Mouse (Mus musculus) CH12.LX (cell line): ENCODE measurements around the gene Grxcr1. TPM values are rescaled to one million over a fixed set of nuclear protein-coding genes. Genes with fewer than 3 reads are reported as not detected.

Source experiments
- DNase-seq: peaks from one replicate; pipeline ENCODE4 v3.0.0-alpha.2; 2013; ENCODE audit errors: extremely low read depth
- H3K27ac ChIP-seq: 2 replicates; pipeline ENCODE4 v1.5.1; 2012; ENCODE audit warnings: low read depth, mild to moderate bottlenecking, control low read depth, moderate library complexity; ENCODE audit not compliant: insufficient read depth
- H3K27me3 ChIP-seq: replicated peaks from 2 replicates; pipeline ENCODE3; 2012; ENCODE audit warnings: inconsistent platforms
- H3K36me3 ChIP-seq, 2 experiments: replicated peaks in 1 of 2; 2 replicates each; pipeline versions ENCODE3 to v1.6.1; 2012; ENCODE audit warnings: inconsistent platforms in 1 of 2, low read length in 1 of 2, mild to moderate bottlenecking in 1 of 2, mixed read lengths in 1 of 2, moderate library complexity in 1 of 2; ENCODE audit not compliant: control insufficient read depth in 1 of 2, insufficient read depth in 1 of 2
- H3K4me1 ChIP-seq, 2 experiments: 2 replicates each; pipeline ENCODE4 v1.6.1; 2012; ENCODE audit warnings: inconsistent platforms in 1 of 2, moderate library complexity in 1 of 2; ENCODE audit not compliant: insufficient read depth in 2 of 2, control insufficient read depth in 1 of 2
- H3K4me2 ChIP-seq: 2 replicates; pipeline ENCODE4 v1.6.1; 2012; ENCODE audit warnings: low read depth, mild to moderate bottlenecking, control low read depth; ENCODE audit not compliant: poor library complexity, insufficient read depth, severe bottlenecking
- H3K4me3 ChIP-seq, 3 experiments: fragments of 150-350 bp in 1 of 3; sonication (generic) in 1 of 3; replicated peaks in 1 of 3; 2 replicates each; pipeline versions ENCODE3 to v1.5.1; 2011 to 2012; ENCODE audit warnings: low read depth in 2 of 3, low read length in 2 of 3, mild to moderate bottlenecking in 2 of 3, moderate library complexity in 2 of 3, control low read depth in 1 of 3, improper control_type of control experiment in 1 of 3, inconsistent platforms in 1 of 3, mixed read lengths in 1 of 3; ENCODE audit not compliant: poor library complexity in 1 of 3
- H3K79me2 ChIP-seq: replicated peaks from 2 replicates; pipeline ENCODE4 v1.6.1; 2012; ENCODE audit warnings: mild to moderate bottlenecking, moderate library complexity; ENCODE audit not compliant: control insufficient read depth, poor library complexity, insufficient read depth, severe bottlenecking; ENCODE audit errors: extremely low read depth
- H3K9ac ChIP-seq: 2 replicates; pipeline ENCODE4 v1.6.1; 2012; ENCODE audit warnings: low read depth, mild to moderate bottlenecking, control low read depth, moderate library complexity; ENCODE audit not compliant: insufficient read depth
- H3K9me3 ChIP-seq: replicated peaks from 2 replicates; pipeline ENCODE3; 2012; ENCODE audit warnings: low read length, inconsistent platforms, mixed read lengths
- BHLHE40 ChIP-seq: IDR thresholded peaks from 2 replicates; pipeline ENCODE4 v1.6.1; 2011; ENCODE audit warnings: mild to moderate bottlenecking, low read depth, low read length, improper control_type of control experiment
- CHD1 ChIP-seq: IDR thresholded peaks from 2 replicates; pipeline ENCODE4 v1.6.1; 2012; ENCODE audit warnings: low read depth, low read length, improper control_type of control experiment, inconsistent platforms
- CHD2 ChIP-seq: IDR thresholded peaks from 2 replicates; pipeline ENCODE4 v1.6.1; 2011; ENCODE audit warnings: low read length, improper control_type of control experiment
- CTCF ChIP-seq, 2 experiments: IDR thresholded peaks in 1 of 2; conservative IDR thresholded peaks in 1 of 2; 2 replicates each; pipeline ENCODE4 v1.5.1; 2011 to 2012; ENCODE audit warnings: low read depth in 2 of 2, low read length in 2 of 2, improper control_type of control experiment in 1 of 2, inconsistent platforms in 1 of 2, mild to moderate bottlenecking in 1 of 2, moderate library complexity in 1 of 2
- E2F4 ChIP-seq: IDR thresholded peaks from 2 replicates; pipeline ENCODE4 v1.6.1; 2011; ENCODE audit warnings: low read depth, low read length, improper control_type of control experiment; ENCODE audit not compliant: insufficient replicate concordance
- ELF1 ChIP-seq: IDR thresholded peaks from 2 replicates; pipeline ENCODE4 v1.6.1; 2014; ENCODE audit warnings: low read depth, mild to moderate bottlenecking, inconsistent platforms, low read length, improper control_type of control experiment
- EP300 ChIP-seq: IDR thresholded peaks from 2 replicates; pipeline ENCODE4 v1.6.1; 2011; ENCODE audit warnings: low read length, improper control_type of control experiment
- GABPA ChIP-seq: IDR thresholded peaks from 2 replicates; pipeline ENCODE4 v1.6.1; 2012; ENCODE audit warnings: low read depth, low read length, improper control_type of control experiment, inconsistent platforms; ENCODE audit not compliant: insufficient replicate concordance
- HCFC1 ChIP-seq: IDR thresholded peaks from 2 replicates; pipeline ENCODE4 v1.6.1; 2012; ENCODE audit warnings: low read depth, mild to moderate bottlenecking, inconsistent platforms, low read length, improper control_type of control experiment
- IRF4 ChIP-seq: IDR thresholded peaks from 2 replicates; pipeline ENCODE4 v1.6.1; 2014; ENCODE audit warnings: low read depth, mild to moderate bottlenecking, inconsistent platforms, low read length, improper control_type of control experiment
- JUN ChIP-seq: IDR thresholded peaks from 2 replicates; pipeline ENCODE4 v1.6.1; 2011; ENCODE audit warnings: low read depth, mild to moderate bottlenecking, low read length, improper control_type of control experiment, moderate library complexity; ENCODE audit not compliant: insufficient read depth
- MAFK ChIP-seq: IDR thresholded peaks from 2 replicates; pipeline ENCODE4 v1.6.1; 2011; ENCODE audit warnings: low read length, improper control_type of control experiment; ENCODE audit not compliant: insufficient replicate concordance
- MAX ChIP-seq: IDR thresholded peaks from 2 replicates; pipeline ENCODE4 v1.6.1; 2011; ENCODE audit warnings: low read length, improper control_type of control experiment
- NRF1 ChIP-seq: IDR thresholded peaks from 2 replicates; pipeline ENCODE4 v1.6.1; 2014; ENCODE audit warnings: low read depth, mild to moderate bottlenecking, inconsistent platforms, low read length, improper control_type of control experiment, moderate library complexity
- PAX5 ChIP-seq: IDR thresholded peaks from 2 replicates; pipeline ENCODE4 v1.6.1; 2012; ENCODE audit warnings: low read length, inconsistent platforms, mixed read lengths
- POLR2A ChIP-seq: IDR thresholded peaks from 2 replicates; pipeline ENCODE4 v1.6.1; 2011; ENCODE audit warnings: low read depth, mild to moderate bottlenecking, improper control_type of control experiment, low read length
- RAD21 ChIP-seq: IDR thresholded peaks from 2 replicates; pipeline ENCODE4 v1.6.1; 2011; ENCODE audit warnings: low read depth, mild to moderate bottlenecking, low read length, improper control_type of control experiment, moderate library complexity
- SMC3 ChIP-seq: IDR thresholded peaks from 2 replicates; pipeline ENCODE4 v1.6.1; 2011; ENCODE audit warnings: low read depth, low read length, improper control_type of control experiment
- USF1 ChIP-seq: IDR thresholded peaks from 2 replicates; pipeline ENCODE4 v1.6.1; 2014; ENCODE audit warnings: low read depth, mild to moderate bottlenecking, inconsistent platforms, low read length, improper control_type of control experiment
- USF2 ChIP-seq: conservative IDR thresholded peaks from 2 replicates; pipeline ENCODE4 v1.6.1; 2011; ENCODE audit warnings: low read depth, low read length, improper control_type of control experiment
- ZC3H11A ChIP-seq: IDR thresholded peaks from 2 replicates; pipeline ENCODE4 v1.6.1; 2012; ENCODE audit warnings: low read depth, mild to moderate bottlenecking, inconsistent platforms, low read length, improper control_type of control experiment
- ZKSCAN1 ChIP-seq: IDR thresholded peaks from 2 replicates; pipeline ENCODE4 v1.6.1; 2012; ENCODE audit warnings: low read depth, inconsistent platforms, low read length, improper control_type of control experiment, borderline replicate concordance
- ZMIZ1 ChIP-seq: IDR thresholded peaks from 2 replicates; pipeline ENCODE4 v1.6.1; 2012; ENCODE audit warnings: low read depth, mild to moderate bottlenecking, inconsistent platforms, low read length, improper control_type of control experiment
- ZNF384 ChIP-seq: IDR thresholded peaks from 2 replicates; pipeline ENCODE4 v1.6.1; 2012; ENCODE audit warnings: low read depth, low read length, improper control_type of control experiment, inconsistent platforms
- dilution Hi-C: fragments of 300-500 bp; cut with MboI; formaldehyde crosslinking; loops from 2 replicates; pipeline ENCODE4 v1.14.3; 2020; ENCODE audit warnings: low sequenced_read_pairs; ENCODE audit not compliant: extremely low pct_unique_long_range_greater_than_20kb, extremely low pct_ligation_motif_present
- in situ Hi-C: fragments of 300-500 bp; cut with MboI; formaldehyde crosslinking; loops from 3 replicates; pipeline ENCODE4 v1.14.3; 2019; ENCODE audit warnings: low sequenced_read_pairs, low pct_ligation_motif_present, low pct_unique_long_range_greater_than_20kb, mixed read lengths
- polyA plus RNA-seq: library from polyadenylated mRNA; unstranded; fragments of >175 nt; gene quantifications from 2 replicates; pipeline ENCODE4 v1.2.1, GENCODE M21; 2012; ENCODE audit warnings: low read depth; ENCODE audit not compliant: insufficient read length
- total RNA-seq, 2 experiments: library from RNA; depleted of rRNA; stranded (reverse); fragments of 300-350 nt in 1 of 2; fragments of >200 nt in 1 of 2; gene quantifications; 2 replicates each; pipeline ENCODE4 v1.2.3; 2012 to 2014

The Grxcr1 gene
- total and polyA plus RNA-seq, 3 experiments = not detected

DNA sequence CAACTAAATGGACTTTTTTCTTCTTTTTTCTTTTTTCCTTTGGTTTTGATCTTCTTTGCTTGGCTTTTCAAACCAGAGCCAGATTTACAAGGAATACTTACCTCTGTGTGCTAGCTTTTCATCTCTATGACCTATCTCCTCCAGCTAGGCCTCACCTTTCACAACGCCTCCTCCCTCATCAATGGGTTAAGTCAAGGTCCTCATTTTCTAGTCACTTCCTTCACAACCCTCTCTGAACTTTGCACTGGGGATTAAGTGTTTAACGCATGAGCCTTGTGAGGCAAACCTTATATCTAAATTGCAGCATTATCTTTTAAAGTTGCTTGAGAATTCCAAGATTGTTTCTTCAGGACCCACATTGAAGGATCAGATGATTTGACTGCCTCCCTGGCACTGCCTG lies 27.2 kb upstream of the Grxcr1 start:
- no peak for TF ChIP-seq EP300
- TF ChIP-seq JUN = no peak
- TF ChIP-seq PAX5 = no peak
- no peak for TF ChIP-seq IRF4
- TF ChIP-seq ELF1 = no peak
- TF ChIP-seq E2F4 = no peak
- TF ChIP-seq, all 38 proteins: peak for 0
- Histone ChIP-seq H3K9me3 (peaks cover 2% of the 10 kb centered on the region), H3K4me2 (no peak overlapping the region), H3K9ac (no peak overlapping the region), H3K79me2 (no peaks in the 10 kb centered on the region), H3K36me3 (no peaks in the 10 kb centered on the region), H3K4me1 (no peaks in the 10 kb centered on the region), H3K4me3 (no peak overlapping the region), H3K27ac (no peak overlapping the region), H3K27me3 (no peaks in the 10 kb centered on the region)
- in situ Hi-C loops (loop anchor here (25.0 kb wide), 1 partner anchor 467 kb away; no protein-coding TSS in a partner anchor), dilution Hi-C loops (no loop called here)
- no peak for DNase-seq

DNA sequence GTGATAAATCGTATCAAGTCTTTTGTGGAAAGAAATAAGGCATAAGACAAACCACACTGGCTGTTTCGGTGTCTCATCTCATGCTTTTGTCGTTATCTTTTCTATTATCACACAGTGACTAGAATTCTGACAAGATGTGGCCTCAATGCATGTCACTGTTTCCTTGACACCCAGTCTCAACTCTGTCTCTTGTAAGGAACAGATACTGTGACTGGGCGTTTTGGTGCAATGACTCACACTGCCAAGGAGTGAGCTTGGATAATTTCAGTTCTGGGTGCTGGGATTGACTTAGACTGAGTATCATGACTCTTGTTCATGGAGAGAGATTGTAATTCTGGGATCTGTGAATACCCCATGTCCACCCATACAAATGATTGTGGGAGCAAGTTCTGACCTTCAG lies 24.6 kb upstream of the Grxcr1 start:
- H3K79me2 ChIP-seq = no peaks in the 10 kb centered on the region
- in situ Hi-C loops (loop anchor here (25.0 kb wide), 1 partner anchor 470 kb away; no protein-coding TSS in a partner anchor), dilution Hi-C loops (no loop called here)
- no peaks in the 10 kb centered on the region for H3K27me3 ChIP-seq
- no peak for DNase-seq
- no peak overlapping the region for H3K27ac ChIP-seq
- H3K4me3 ChIP-seq = no peak overlapping the region
- H3K4me1 ChIP-seq = no peaks in the 10 kb centered on the region
- TF ChIP-seq POLR2A = no peak
- TF ChIP-seq NRF1 = no peak
- no peak for TF ChIP-seq GABPA
- no peak for TF ChIP-seq SMC3
- no peak for TF ChIP-seq MAFK
- no peak for TF ChIP-seq USF1
- TF ChIP-seq RAD21 = no peak
- TF ChIP-seq ZC3H11A = no peak
- no peak for TF ChIP-seq CTCF (conservative IDR thresholded peaks at IDR 0.05 in 1 of 2, IDR thresholded peaks at IDR 0.05 in 1 of 2; ENCODE audit: low read depth in 2 of 2, low read length in 2 of 2)
- no peak for TF ChIP-seq MAX
- TF ChIP-seq BHLHE40 = no peak
- TF ChIP-seq CHD2 = no peak
- TF ChIP-seq ZNF384 = no peak
- TF ChIP-seq USF2 = no peak
- no peak for TF ChIP-seq IRF4
- no peak for TF ChIP-seq CHD1
- TF ChIP-seq HCFC1 = no peak
- TF ChIP-seq ZMIZ1 = no peak
- TF ChIP-seq ZKSCAN1 = no peak
- no peak overlapping the region for H3K4me2 ChIP-seq
- no peak overlapping the region for H3K9ac ChIP-seq
- no peaks in the 10 kb centered on the region for H3K36me3 ChIP-seq
- H3K9me3 ChIP-seq = peaks cover 2% of the 10 kb centered on the region
